Mouse (Mus musculus) kidney, adult 2 months (tissue): ENCODE measurements around the gene Acbd6. TPM values are rescaled to one million over a fixed set of nuclear protein-coding genes. Genes with fewer than 3 reads are reported as not detected.
A peak's percentile ranks its signal among the peaks of the same experiment; 100 is the strongest.

Experiments
- DNase-seq: peaks from one replicate; pipeline ENCODE4 v3.0.0; 2021
- H3K27ac ChIP-seq: fragments of 200-500 bp; 2 replicates; pipeline ENCODE4 v1.5.1; 2012; ENCODE audit warnings: low read depth, low read length, control low read depth, inconsistent platforms; ENCODE audit not compliant: insufficient read depth
- H3K27me3 ChIP-seq: fragments of 200-500 bp; replicated peaks from 2 replicates; pipeline ENCODE4 v1.6.1; 2012; ENCODE audit warnings: mild to moderate bottlenecking, moderate library complexity, low read length, inconsistent platforms; ENCODE audit not compliant: control insufficient read depth, insufficient read depth
- H3K36me3 ChIP-seq: fragments of 200-500 bp; 2 replicates; pipeline ENCODE4 v1.6.1; 2012; ENCODE audit warnings: mild to moderate bottlenecking, moderate library complexity, low read length, inconsistent platforms; ENCODE audit not compliant: control insufficient read depth, insufficient read depth
- H3K4me1 ChIP-seq: fragments of 200-500 bp; 2 replicates; pipeline ENCODE4 v1.6.1; 2011; ENCODE audit warnings: low read length; ENCODE audit not compliant: control insufficient read depth, insufficient read depth
- H3K4me3 ChIP-seq: fragments of 200-500 bp; 2 replicates; pipeline ENCODE4 v1.5.1; 2011; ENCODE audit warnings: mild to moderate bottlenecking, low read depth, low read length, control low read depth; ENCODE audit not compliant: insufficient read depth
- CTCF ChIP-seq: fragments of 200-500 bp; conservative IDR thresholded peaks from 2 replicates; pipeline ENCODE4 v1.5.1; 2011; ENCODE audit warnings: low read depth, mild to moderate bottlenecking, control low read depth, low read length, moderate library complexity, mixed read lengths; ENCODE audit not compliant: insufficient read depth, insufficient read length
- POLR2A ChIP-seq: fragments of 200-500 bp; IDR thresholded peaks from one replicate; pipeline ENCODE4 v1.6.1; 2011; ENCODE audit warnings: low read depth, low read length, control low read depth
- WGBS: fragments of 180-500 bp; shearing (Covaris S2); methylation state at CpG from one replicate; pipeline ENCODE4 v1.1.7; 2018; 5-methylcytosine and 5-hydroxymethylcytosine counted together
- polyA plus RNA-seq: library from polyadenylated mRNA; depleted of rRNA; stranded (reverse); fragments of >200 nt; gene quantifications from 2 replicates; pipeline ENCODE4 v1.2.3, GENCODE M21; 2012

Gene Acbd6
- polyA plus RNA-seq, 1 experiment, result 75.4 TPM

- 97% methylated on average over 5 of the region's 5 CpGs for WGBS
- Histone ChIP-seq H3K27me3 (no peaks in the 10 kb centered on the region), H3K27ac (no peak overlapping the region), H3K4me3 (no peak overlapping the region), H3K36me3 (no peaks in the 10 kb centered on the region), H3K4me1 (no peaks in the 10 kb centered on the region)
- no peak for DNase-seq
- no peak for TF ChIP-seq POLR2A
- TF ChIP-seq CTCF, result no peak
Observed at GRCm38 (mm10) chr1:155532396-155532795, 25.5 kb upstream of the Acbd6 start.

DNA sequence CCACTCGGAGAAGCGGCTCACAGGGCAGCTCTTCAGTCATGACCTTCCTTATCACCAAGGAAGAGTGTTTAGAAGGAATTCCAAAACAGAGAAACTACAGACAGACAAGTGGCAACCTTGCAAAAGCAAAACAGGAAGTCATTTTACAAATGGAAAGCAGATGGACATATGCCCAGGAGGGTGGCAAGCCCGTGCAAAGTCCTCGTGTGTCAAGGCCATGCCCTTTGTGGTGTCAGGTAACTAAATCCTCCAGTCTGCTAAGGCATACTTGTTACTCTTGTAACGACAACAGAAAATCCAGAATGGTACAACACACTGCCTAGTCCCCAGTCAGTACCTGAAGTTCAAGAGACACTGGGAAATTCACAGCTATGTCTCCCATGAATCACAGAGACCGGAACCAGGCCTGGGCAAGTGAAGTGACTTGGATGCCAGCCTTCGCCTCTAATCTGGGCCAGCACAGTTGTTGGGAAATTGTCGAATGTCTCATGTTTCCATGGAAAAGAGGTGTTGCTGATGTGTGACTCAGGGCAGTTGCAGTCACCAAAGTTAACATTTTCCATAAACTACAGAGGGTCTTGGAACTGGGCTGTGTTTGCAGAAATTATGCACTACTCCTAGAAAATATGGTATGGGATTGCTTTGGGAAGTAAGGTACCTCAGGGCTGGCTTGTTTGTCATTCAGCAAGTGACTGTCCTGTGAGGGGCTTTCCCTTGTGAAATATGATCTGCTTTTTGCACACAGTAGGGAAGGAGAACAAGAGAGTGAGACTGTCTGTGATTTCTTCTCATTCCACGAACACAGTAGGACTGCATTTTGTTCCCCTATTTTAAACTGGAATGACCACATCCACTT, 24.9 kb upstream of the Acbd6 start:
- Histone ChIP-seq H3K27ac (no peak overlapping the region), H3K27me3 (no peaks in the 10 kb centered on the region), H3K4me1 (no peaks in the 10 kb centered on the region), H3K36me3 (no peaks in the 10 kb centered on the region), H3K4me3 (no peak overlapping the region)
- WGBS, result 59% methylated on average over 9 of the region's 9 CpGs
- peak; percentile 13 for DNase-seq
- TF ChIP-seq CTCF (no peak), POLR2A (no peak)

- Histone ChIP-seq H3K4me1 (no peaks in the 10 kb centered on the region), H3K4me3 (no peak overlapping the region), H3K36me3 (no peaks in the 10 kb centered on the region), H3K27ac (no peak overlapping the region), H3K27me3 (no peaks in the 10 kb centered on the region)
- WGBS, result 76% methylated on average over 3 of the region's 3 CpGs
- DNase-seq, result no peak
- no peak for TF ChIP-seq CTCF
- TF ChIP-seq POLR2A, result no peak
Observed at GRCm38 (mm10) chr1:155533689-155533965, 24.3 kb upstream of the Acbd6 start.

DNA sequence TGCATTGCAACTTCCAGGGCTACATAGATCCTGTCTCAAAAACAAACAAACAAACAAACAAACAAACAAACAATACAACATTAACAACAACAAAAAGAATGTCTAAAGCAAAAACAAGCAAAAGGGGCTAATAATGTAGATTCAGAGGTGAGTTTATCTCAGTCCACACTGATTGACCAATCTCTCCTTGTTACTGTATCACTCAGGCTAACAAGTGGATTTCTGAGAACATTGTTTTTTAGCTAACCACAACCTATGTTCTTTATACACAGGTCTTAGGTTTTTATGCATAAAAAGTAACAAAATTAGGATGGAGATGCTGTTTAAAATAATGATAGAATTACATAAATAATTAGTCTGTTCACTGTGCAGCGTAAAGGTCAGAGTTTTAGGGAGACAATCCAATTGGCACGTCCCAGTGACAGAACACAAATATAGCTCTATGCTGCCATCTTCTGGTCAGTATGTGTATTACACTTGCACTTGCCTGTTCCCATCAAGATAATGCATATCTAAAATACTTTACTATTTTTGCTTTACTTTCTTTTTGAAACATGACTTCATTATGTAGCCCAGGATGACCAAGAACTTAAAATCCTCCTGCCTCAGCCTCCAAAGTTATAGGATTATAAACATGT, 20.8 kb upstream of the Acbd6 start:
- TF ChIP-seq POLR2A (no peak), CTCF (peak; percentile 50)
- Histone ChIP-seq H3K27ac (no peak overlapping the region), H3K27me3 (no peaks in the 10 kb centered on the region), H3K36me3 (no peaks in the 10 kb centered on the region), H3K4me1 (no peaks in the 10 kb centered on the region), H3K4me3 (no peak overlapping the region)
- 3% methylated on average over 2 of the region's 2 CpGs for WGBS
- peak; percentile 75 for DNase-seq

- DNase-seq, result no peak
- no peak overlapping the region for H3K4me3 ChIP-seq
- H3K36me3 ChIP-seq, result no peaks in the 10 kb centered on the region
- no peak overlapping the region for H3K27ac ChIP-seq
- TF ChIP-seq POLR2A (no peak), CTCF (no peak)
- H3K27me3 ChIP-seq, result no peaks in the 10 kb centered on the region
- no peaks in the 10 kb centered on the region for H3K4me1 ChIP-seq
- WGBS, result 52% methylated on average over 7 of the region's 7 CpGs
Observed at GRCm38 (mm10) chr1:155538006-155538405, 19.9 kb upstream of the Acbd6 start.

DNA sequence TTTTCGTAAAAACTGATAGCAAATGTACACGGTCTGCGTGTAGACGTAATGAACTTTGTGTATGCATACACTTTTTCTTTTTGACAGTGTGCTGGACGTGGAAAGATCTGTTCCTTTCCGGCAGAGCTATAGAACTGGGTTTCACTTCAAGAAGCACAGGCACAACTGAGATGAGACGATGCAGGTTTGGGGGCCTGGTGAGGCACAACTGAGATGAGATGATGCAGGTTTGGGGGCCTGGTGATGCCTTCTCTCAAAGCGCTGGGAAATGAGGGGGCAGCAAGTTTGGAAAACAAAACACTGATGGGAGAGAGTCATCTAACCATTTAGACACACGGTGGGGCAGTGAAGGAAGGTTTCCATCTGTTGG, 293 bp upstream of the Acbd6 start:
- H3K27ac ChIP-seq, result peak overlapping the region; percentile 27; the same call in 1 of the 2 replicates
- H3K27me3 ChIP-seq, result no peaks in the 10 kb centered on the region
- H3K4me1 ChIP-seq, result peaks cover 6% of the 10 kb centered on the region; the same call in 1 of the 2 replicates
- H3K36me3 ChIP-seq, result no peaks in the 10 kb centered on the region
- DNase-seq, result no peak
- 45% methylated on average over 9 of the region's 9 CpGs for WGBS
- H3K4me3 ChIP-seq, result peak overlapping the region; percentile 94
- TF ChIP-seq POLR2A (no peak), CTCF (no peak)

DNA sequence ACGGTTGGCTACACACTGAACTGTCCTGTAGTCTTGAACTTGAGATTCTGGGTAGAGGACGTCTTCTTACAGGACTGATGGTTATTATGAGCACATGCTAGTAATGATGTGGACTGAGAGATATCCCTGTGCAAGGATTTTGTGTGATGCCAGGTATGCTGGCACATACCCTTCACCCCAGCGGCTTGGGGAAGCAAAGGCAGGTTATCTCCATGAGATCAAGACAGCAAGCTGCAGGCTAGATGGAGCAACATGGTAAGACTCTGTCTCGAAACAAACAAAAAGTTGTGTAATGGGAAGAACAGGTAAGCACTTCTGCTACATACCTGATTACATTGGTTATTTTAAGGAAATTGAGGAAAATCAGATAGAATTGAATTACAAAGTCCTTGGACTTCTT, 2.1 kb downstream of the Acbd6 start:
- TF ChIP-seq POLR2A (no peak), CTCF (no peak)
- no peak overlapping the region for H3K4me3 ChIP-seq
- no peak for DNase-seq
- no peaks in the 10 kb centered on the region for H3K36me3 ChIP-seq
- H3K27me3 ChIP-seq, result no peaks in the 10 kb centered on the region
- WGBS, result 77% methylated on average over 4 of the region's 4 CpGs
- peaks cover 6% of the 10 kb centered on the region; the same call in 1 of the 2 replicates for H3K4me1 ChIP-seq
- H3K27ac ChIP-seq, result no peak overlapping the region
